Mouse (Mus musculus) E14TG2a.4 (cell line): ENCODE results near the gene Ralgapb.

Source experiments
- CTCF ChIP-seq: conservative IDR thresholded peaks from 2 replicates; pipeline ENCODE4 v1.5.1; 2014; ENCODE audit warnings: low read length
- POU5F1 ChIP-seq: IDR thresholded peaks from 2 replicates; pipeline ENCODE4 v1.6.1; 2014; ENCODE audit warnings: low read length, borderline replicate concordance

DNA sequence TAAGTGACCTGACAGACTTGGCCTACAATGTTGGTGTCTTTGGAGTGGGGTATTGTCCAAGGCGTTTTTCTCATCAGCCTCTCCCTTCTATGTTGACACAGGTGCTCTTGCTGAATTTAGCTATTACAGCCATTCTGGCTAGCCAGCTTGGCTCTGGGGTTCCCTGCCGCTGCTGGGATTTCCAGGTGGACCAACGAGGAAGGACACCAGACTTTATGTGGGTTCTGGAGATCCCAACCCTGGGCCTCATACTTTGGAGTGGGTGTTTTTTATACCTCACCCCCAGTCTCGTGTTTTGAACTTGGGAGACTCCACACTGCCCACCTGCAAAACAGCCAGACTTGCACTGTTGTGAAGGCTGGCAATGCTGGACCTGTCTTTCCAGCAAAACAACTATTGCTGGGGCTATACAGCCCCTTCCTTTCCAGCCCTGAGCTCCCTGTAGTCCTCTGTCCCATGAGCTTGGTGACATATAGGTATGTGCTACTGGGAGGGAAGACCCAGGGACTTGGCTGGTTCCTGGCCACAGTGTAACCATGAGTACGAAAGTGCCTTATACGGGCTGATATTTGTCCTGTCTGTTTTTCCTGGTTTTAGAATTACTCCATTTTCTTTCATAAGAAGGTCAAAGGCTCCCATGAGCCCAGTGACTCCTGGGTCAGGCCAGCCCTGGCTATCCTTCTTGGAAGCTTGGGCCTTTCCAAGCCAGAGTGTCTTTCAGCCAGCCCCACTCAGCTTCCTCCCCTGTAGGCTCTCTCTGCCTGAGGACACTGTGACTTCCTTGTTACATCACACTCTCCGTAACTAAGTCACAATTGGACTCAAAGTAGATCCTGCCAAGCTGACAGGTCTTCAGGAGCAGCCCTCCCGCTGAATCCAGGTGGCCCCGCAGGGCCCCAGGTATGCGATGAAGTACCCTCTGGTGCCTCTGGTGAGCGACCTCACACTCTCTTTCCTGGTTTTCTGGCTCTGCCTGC lies 92.5 kb downstream of the Ralgapb start, which contains the start of gene Adig:
- TF ChIP-seq CTCF (no peak), POU5F1 (no peak)
